Mouse (Mus musculus) left cerebral cortex, adult 9 months (tissue): ENCODE measurements at regions not wholly inside any gene's neighbourhood (a gene's known extent, or its start where the extent isn't known, plus 50 kb on each side); places are given as distances from the start of the nearest gene placed in this dataset.

Experiments used
- DNase-seq, 2 experiments: peaks; one replicate each; pipeline ENCODE4 v3.0.0; 2022; ENCODE audit warnings: low spot score in 2 of 2

GRCm38 (mm10) chr1:22222836-22223235, 261.1 kb upstream of the Kcnq5 start:
- DNase-seq, result no peak

- peak in 1 of 2 experiments; percentile 13 for DNase-seq
These were observed 250.1 kb upstream of the Kcnq5 start for GRCm38 (mm10) chr1:22211795-22212194.

GRCm38 (mm10) chr1:22211232-22211631, 249.5 kb upstream of the Kcnq5 start:
- peak in 1 of 2 experiments; percentile 10 for DNase-seq

- DNase-seq, result peak in 1 of 2 experiments; percentile 33
These were observed 248.9 kb upstream of the Kcnq5 start for GRCm38 (mm10) chr1:22210621-22211020.

- DNase-seq, result no peak
These were observed 246.5 kb upstream of the Kcnq5 start for GRCm38 (mm10) chr1:22208287-22208686.

DNA sequence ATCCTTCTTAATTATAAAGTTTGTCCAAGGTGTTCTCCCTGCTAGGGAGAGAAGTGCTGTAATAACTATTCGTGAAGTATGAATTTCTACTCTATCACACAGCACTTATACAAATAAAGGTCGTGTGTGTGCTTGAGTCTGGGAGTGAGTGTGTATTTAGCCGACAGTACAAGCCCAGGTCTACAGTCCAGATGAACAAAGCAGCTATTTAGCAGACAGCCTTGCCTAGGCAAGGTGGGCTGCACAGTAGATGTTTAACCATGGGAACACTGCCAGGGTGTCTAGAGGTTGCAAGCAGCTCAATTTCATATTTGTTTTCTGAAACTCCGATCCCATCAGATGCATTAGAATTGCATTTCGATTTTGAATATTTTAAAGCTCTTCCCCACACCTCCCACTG, 245.2 kb upstream of the Kcnq5 start:
- DNase-seq, result no peak

DNA sequence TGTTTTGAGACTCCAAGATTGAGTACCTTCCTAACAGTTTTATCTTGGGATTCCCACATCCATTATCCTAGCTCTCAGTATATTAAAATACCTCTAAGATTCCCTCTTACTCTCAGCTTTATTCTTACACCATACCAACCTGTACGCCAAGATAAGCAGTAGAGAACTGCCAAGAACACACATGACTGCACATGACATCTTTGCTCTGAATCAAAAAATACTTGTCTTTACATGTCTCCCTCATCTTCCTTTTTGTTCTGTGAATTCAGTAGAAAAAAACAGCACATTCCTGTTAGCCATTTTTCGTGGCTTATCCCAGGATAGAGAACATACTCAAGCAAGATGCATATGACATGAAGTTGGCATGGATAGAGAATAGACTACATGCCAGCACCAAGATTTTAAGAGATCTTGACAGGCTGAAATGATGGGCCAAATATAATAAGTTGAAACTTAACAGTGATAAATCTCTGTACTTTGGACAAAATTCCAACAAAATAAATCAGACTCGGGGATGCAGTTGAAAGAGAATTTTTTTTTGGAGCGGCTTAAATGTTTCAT, 206.0 kb upstream of the Kcnq5 start:
- DNase-seq, result no peak

DNA sequence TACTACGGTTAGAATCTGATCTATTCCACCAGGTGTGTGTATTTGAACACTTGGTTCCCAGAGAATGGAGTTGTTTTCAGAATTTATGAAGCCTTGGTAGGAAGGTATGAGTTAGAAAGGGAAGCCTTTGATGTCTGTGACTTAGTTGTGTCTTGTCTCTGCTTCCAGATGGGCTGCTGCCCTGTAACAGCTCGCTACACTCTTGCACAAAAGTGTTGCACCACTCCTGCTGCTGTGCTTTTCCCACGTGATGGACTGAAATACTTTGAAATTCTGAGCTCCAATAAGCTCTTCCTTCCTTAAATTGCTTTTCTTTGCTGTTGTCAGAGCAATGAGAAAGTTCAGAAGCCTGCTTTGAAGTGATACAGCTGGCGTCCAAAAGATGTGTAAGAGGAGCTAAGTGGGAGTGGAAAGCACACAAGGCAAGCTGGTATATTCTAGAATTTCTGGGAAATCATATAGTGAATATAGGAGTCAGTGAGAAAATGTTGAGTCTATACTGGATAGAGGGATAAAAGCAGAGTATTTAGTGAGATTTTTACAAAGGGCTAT, 174.9 kb upstream of the Kcnq5 start:
- DNase-seq, result peak; percentile 2 to 9

DNA sequence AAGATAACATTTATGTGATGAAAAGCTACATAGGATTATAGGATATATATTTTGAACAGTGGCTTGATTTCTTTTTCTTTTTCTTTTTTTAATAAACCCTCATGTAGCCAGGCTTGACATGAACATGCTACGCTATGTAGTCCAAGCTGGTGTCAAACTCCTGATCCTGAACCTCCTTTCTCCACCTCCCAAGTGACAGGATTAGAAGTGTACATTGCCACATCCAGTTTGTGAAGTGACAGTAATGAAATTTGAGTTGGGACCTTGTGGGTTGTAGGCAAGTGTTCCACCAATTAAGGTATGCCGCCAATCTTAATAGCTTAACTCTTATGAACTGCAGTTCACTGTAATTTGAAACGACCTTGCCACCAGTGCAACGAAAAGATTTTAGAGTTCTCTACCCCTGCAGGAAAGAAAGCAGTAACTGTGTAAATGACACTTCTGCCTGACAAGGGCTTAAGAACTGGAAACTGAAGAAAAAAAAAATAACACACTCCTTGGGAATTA, 156.6 kb upstream of the Kcnq5 start:
- DNase-seq, result no peak

DNA sequence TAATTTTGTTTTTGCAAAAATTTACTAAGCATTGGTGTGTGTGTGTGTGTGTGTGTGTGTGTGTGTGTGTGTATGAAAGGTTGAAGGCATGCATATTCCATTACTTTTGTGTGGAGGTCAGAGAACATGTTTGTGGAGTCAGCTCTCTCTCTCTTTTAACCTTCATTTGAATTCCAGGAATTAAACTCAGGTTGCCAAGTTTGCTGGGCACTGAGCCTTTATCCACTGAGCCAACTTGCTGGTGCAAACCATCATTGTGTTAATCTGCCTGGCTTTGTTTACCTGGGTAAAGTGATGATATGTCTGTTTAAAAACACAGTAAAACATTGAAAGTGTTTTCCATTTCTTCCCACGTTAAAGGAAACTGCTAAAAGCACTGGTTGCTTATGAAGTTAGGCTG, 154.7 kb upstream of the Kcnq5 start:
- no peak for DNase-seq

- DNase-seq, result no peak
These were observed 143.8 kb upstream of the Kcnq5 start for GRCm38 (mm10) chr1:22105496-22105895.

DNA sequence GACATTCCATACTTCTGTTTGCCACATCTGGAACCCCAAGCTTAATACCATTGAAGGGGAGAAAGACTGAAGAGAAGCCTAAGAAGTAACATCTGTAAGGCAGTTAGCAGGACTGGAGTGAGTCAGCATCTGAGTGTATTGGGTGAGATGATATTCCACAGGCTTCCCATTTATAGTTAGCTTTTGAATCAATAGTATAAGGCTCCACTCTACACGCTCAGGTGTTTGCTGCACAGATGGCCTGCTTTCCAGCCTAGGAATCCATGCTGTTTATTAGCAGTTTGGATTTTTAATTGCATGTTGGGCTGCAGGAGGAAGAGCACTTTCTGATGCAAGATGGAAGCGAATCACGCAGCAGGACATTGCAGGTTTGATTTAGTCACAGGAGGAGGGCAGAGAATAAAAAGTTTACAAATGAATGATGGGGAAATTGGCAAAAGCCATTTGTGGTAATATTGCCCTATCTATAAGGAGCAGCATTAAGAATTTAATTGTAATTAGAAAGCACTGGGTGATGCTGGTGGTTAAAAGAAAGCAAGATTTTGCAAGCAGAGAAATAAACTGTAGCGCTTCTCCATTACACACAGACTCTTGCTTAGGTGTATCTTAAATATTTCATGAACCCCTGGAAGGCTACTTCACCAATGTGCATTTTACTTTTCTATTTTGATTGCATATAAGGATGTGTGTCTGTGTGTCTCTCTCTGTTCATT, 109.8 kb upstream of the Kcnq5 start:
- no peak for DNase-seq

DNA sequence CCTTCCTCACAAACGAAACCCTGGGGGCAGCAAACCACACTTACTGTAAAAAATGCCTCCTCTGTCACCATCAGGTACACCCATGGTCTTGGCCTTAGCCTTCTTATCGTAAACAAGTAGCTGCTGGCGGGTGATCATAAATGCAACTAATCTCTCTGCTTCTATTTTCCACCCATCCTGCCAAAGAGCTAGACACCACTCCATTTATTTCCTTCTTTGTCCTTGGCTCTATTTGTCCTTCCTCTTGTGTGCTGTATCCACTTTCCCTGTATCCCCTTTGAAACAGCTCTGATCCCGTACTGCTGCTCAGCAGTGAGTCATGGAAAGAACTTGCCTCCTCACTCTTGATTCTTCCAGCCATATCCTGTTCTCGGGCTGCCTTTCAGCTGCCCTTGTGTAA, 108.3 kb upstream of the Kcnq5 start:
- no peak for DNase-seq
